Mouse (Mus musculus) neutrophil, adult 65 days (primary cell): ENCODE measurements around the gene Sall4. TPM values are rescaled to one million over a fixed set of nuclear protein-coding genes. Genes with fewer than 3 reads are reported as not detected.

Experiments used
- total RNA-seq: library from RNA; stranded (reverse); gene quantifications from 2 replicates; pipeline ENCODE4 v1.2.4, GENCODE M21; 2023

Gene Sall4
- not detected in 2 replicates for total RNA-seq

DNA sequence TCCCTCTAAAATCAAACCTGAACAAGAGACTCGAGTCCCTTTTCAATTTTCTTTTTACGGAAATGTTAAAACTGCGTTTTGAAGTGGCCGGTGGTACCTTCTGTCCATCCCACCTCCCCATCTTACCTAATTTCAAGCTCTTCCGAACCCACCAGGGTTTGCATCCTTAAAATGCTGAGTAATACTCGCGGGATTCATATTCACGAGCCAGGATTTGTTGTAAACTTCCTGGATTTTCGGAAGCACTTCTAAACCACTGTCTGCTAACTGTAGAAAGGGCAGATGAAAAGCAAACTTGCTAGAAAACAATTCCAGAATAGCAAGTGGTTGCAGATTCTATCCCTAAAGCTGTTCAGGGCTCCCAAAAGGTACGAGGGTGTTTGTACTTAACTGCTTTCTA lies at the start of gene Sall4:
TSS of gene Sall4 (minus strand) at position 362 of the 400 bp plus-strand sequence.

DNA sequence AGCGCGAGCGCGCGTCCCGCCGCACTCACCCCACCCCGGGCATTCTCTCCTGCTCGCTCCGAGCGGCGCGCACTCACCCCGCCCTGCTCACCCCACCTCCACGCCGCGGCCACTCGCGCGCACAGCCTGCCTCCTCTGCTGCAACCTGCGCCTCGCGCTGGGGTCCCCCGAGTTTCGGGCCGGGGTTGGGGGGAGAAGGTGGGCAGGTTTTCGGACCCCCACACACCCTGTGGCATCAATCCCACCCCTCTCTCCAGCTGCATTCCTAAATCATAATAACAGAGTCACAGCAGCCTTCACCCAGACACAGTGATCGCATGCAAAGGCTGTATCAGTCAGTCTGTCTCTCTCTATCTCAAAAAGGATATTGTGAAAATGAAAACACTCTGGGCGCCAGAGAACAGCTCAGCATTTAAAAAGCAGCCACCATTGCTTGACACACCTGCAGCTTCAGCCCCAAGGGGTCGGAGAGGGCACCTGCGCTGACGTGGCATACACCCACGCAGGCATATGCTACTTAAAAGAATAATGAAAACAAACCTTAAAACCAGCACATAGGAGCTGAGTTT lies 25.6 kb downstream of the Sall4 start, which contains the start of gene Atp9a:
TSS of gene Atp9a (minus strand) at position 351 of the 569 bp plus-strand sequence.

Other genes starting within 250 kb of the Sall4 start
- gene Nfatc2, start 166.3 kb downstream of the Sall4 start, total RNA-seq = 5.0 and 5.3 TPM in 2 replicates
- gene Atp9a, start 25.5 kb downstream of the Sall4 start, total RNA-seq = 0.76 and 1.2 TPM in 2 replicates
- 5.3 and 7.4 TPM in 2 replicates for gene Zfp64, start 187.6 kb upstream of the Sall4 start, total RNA-seq